Mouse (Mus musculus) cerebellum, adult 2 months (tissue): ENCODE data around the gene Osbpl11. TPM values are rescaled to one million over a fixed set of nuclear protein-coding genes. Genes with fewer than 3 reads are reported as not detected.

Experiments
- DNase-seq, 2 experiments: peaks; one replicate each; pipeline ENCODE4 v3.0.0; 2021
- H3K27ac ChIP-seq: fragments of 200-500 bp; 2 replicates; pipeline ENCODE4 v1.5.1; 2012; ENCODE audit warnings: low read length, control low read depth, inconsistent platforms; ENCODE audit not compliant: insufficient read depth
- H3K27me3 ChIP-seq: fragments of 200-500 bp; 2 replicates; pipeline ENCODE4 v1.6.1; 2012; ENCODE audit warnings: inconsistent platforms, mild to moderate bottlenecking, low read length, moderate library complexity; ENCODE audit not compliant: control insufficient read depth, insufficient read depth
- H3K4me1 ChIP-seq: fragments of 200-500 bp; 2 replicates; pipeline ENCODE4 v1.6.1; 2011; ENCODE audit warnings: low read length; ENCODE audit not compliant: control insufficient read depth, insufficient read depth
- H3K4me3 ChIP-seq: fragments of 200-500 bp; replicated peaks from 2 replicates; pipeline ENCODE3; 2011; ENCODE audit warnings: mild to moderate bottlenecking, low read depth, low read length, control low read depth; ENCODE audit not compliant: insufficient read depth
- CTCF ChIP-seq: fragments of 200-500 bp; IDR thresholded peaks from 2 replicates; pipeline ENCODE4 v1.5.1; 2011; ENCODE audit warnings: low read depth, mild to moderate bottlenecking, control low read depth, low read length, moderate library complexity, borderline replicate concordance; ENCODE audit not compliant: insufficient read depth
- POLR2A ChIP-seq: fragments of 200-500 bp; IDR thresholded peaks from 2 replicates; pipeline ENCODE4 v1.6.1; 2011; ENCODE audit warnings: low read length, control low read depth, borderline replicate concordance; ENCODE audit not compliant: insufficient read depth
- WGBS: fragments of 180-500 bp; shearing (Covaris S2); methylation state at CpG from one replicate; pipeline ENCODE4 v1.1.7; 2018; 5-methylcytosine and 5-hydroxymethylcytosine counted together
- polyA plus RNA-seq: library from polyadenylated mRNA; depleted of rRNA; stranded (reverse); fragments of >200 nt; gene quantifications from 2 replicates; pipeline ENCODE4 v1.2.3, GENCODE M21; 2012

Gene Osbpl11
- polyA plus RNA-seq, 1 experiment, result 12.8 TPM

DNA sequence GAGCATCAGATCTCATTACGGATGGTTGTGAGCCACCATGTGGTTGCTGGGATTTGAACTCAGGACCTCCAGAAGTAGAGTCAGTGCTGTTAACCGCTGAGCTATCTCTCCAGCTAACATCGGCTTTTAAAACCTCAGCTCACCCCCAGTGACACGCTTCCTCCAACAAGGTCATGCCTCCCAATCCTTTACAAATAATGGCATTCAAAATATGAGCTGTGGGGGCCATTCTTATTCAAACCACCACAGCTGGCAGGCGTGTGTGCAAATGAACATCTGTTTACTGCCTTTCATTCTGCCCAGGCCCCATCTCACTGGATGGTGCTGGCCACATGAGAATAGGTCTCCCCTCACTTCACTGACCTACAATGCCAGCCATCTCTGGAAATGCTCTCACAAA is 61.7 kb downstream of the Osbpl11 start:
- Histone ChIP-seq H3K4me1 (no peaks in the 10 kb centered on the region), H3K27me3 (no peaks in the 10 kb centered on the region), H3K4me3 (no peak overlapping the region), H3K27ac (no peak overlapping the region)
- WGBS, result 89% methylated on average over 5 of the region's 5 CpGs
- no peak for TF ChIP-seq CTCF
- TF ChIP-seq POLR2A, result no peak
- no peak for DNase-seq

DNA sequence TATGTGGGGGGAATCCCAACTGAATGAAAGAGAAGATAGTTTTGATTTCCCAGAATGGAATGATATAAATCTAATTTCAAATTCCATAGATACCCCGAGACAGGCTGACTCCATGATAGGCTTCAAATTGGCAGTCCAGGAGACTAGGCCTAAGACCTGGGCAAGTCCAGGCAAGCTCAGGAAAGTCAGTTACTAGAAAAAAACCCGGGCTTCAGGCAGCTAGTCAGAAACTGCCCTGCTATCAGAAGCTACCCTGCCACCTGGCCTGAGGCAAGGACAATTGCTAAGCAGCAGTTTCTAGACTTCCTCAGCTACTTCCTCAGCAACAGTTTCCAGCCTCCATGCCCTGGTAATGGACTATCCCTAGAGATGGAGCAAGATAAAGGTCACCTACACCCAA is 62.1 kb downstream of the Osbpl11 start:
- Histone ChIP-seq H3K27me3 (no peaks in the 10 kb centered on the region), H3K27ac (no peak overlapping the region), H3K4me1 (no peaks in the 10 kb centered on the region), H3K4me3 (no peak overlapping the region)
- no peak for DNase-seq
- no peak for TF ChIP-seq CTCF
- TF ChIP-seq POLR2A, result no peak
- WGBS, result 74% methylated on average over 2 of the region's 2 CpGs

DNA sequence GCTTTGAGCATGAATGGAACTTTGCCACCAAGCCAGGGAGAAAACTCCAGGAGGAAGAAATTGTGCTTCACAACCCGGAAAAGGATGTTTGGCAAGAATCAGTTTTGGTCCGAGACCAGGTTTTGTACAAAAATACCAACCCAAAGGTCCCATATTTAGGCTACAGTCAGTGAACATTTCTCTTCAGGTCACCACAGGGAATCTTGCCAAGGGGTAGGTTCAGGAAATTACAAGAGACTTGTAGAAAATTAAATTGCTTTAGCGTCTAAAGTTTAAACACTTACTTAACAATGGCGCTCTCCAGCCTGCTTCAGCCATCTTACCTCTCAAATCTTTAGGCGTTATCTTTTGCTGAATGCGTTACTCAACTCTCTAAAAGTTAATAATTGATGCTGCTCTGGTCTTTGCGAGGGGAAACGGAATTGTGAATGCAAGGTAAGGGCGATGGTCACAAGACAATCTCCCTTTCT is 65.8 kb downstream of the Osbpl11 start:
- Histone ChIP-seq H3K4me3 (peak overlapping the region; percentile 74), H3K27me3 (no peaks in the 10 kb centered on the region), H3K4me1 (no peaks in the 10 kb centered on the region; the same call in 1 of the 2 replicates), H3K27ac (no peak overlapping the region)
- TF ChIP-seq POLR2A, result no peak
- 7% methylated on average over 9 of the region's 9 CpGs for WGBS
- DNase-seq, result peak in 1 of 2 experiments; percentile 18

DNA sequence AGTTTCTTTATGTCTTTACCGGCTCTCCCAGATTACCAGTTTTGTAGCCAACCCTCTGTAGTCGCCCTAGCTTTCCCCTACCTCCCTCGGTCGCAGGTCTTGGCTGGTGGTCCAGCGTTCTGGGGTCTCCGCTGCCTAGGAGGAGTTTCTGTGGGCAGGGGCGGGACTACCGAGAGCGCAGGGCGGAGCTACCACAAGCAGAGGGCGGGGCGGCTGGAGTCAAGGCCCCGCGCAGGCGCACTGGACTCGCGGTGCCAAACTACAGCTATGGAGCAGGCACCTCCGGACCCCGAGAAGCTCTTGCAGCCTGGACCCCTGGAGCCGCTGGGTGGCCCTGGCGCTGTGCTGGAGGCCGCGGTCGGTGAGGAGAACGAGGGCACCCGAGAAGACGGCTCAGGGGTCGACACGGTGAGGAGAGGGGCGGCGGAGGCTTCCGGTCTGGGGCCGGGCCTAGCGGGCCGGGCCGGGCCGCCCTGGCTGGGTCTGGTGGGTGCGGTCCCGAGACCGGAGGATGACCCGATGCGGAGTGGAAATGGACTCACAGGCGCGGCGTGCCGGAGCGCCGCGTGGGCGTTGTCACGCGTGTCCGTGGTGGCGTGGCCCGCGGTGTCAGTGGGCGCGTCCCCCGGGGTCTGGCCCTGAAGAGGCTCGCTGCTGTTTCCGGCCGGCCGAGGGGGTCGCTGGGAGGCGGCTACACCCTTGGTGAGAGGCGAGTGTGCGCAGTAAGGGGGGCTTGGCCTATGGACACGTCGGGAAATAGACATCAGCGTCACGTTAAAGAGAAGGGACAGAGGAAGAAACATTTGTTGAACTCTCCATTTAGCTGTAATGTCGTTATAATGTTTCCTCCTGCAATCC is 66.6 kb downstream of the Osbpl11 start, which contains the start of gene Snx4:
TSS of gene Snx4 (plus strand) at position 249 of the 858 bp plus-strand sequence.
- WGBS, result under 1% methylated on average over 72 of the region's 72 CpGs
- Histone ChIP-seq H3K27ac (peak within 1 kb of the TSS; percentile 60; the same call in 1 of the 2 replicates), H3K27me3 (no peaks in the 10 kb centered on the region), H3K4me3 (peak within 1 kb of the TSS; percentile 74), H3K4me1 (no peaks in the 10 kb centered on the region; the same call in 1 of the 2 replicates)
- peak; percentile 88 to 91 for DNase-seq
- peak; percentile 60; the same call in 1 of the 2 replicates for TF ChIP-seq POLR2A
- no peak for TF ChIP-seq CTCF

DNA sequence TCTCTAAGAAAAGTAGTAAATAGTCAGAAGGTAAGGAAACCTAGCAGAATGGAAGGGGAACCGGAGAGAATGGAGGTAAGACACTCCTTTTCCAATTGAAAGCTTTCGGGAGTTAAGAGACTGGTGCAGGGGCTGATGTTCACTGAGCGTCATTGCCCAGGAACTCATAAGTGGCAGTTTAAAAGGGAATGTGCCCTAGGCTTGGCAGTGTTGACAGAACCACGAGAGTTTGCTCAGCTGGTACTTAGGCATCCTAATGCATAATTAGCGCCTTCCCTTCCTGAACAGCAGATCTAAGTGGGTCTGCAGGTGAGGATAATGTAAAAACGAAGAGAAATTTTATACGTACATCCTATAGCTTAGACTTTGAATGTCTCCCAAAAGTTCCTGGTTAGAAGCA is 70.7 kb downstream of the Osbpl11 start:
- no peak for DNase-seq
- Histone ChIP-seq H3K4me1 (peaks cover 7% of the 10 kb centered on the region), H3K4me3 (no peak overlapping the region), H3K27me3 (no peaks in the 10 kb centered on the region), H3K27ac (no peak overlapping the region)
- TF ChIP-seq POLR2A (no peak), CTCF (no peak)
- 81% methylated on average over 7 of the region's 7 CpGs for WGBS

DNA sequence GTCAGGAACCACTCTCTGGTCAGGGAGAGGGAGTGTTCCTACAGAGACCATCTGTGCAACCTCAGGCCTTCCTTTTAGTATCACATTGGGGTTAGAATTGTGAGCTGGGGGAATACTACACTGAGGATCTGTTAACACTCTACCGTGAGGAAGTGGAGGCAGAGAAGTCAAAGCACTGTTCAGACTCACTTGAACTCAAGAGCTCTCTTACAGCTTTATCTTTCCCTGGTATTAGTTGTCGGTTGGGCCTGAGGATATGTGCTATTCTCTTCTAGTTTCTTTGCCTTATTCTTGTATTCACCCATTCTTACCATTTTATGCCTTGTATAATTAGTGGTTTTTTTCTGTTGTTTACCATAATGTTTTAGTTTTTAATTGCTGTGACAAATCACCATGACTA is 73.7 kb downstream of the Osbpl11 start:
- WGBS, result 51% methylated on average over 2 of the region's 2 CpGs

DNA sequence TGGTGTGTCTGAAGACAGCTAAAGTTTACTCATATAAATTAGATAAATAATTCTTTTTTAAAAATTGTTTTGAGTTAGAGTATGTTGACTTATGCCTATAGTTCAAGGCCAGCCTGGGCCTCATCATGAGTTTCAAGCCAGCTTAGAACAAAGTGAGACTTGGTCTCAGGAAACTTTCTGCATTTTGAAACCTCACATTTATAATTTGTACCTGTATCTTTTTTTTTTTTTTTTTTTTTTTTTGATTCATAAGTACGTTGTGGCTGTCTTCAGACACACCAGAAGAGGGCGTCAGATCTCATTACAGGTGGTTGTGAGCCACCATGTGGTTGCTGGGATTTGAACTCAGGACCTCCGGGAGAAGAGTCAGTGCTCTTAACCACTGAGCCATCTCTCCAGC is 75.0 kb downstream of the Osbpl11 start:
- H3K27ac ChIP-seq, result no peak overlapping the region
- WGBS, result 88% methylated on average over 3 of the region's 3 CpGs
- no peak for DNase-seq
- peaks cover 7% of the 10 kb centered on the region; the same call in 1 of the 2 replicates for H3K4me1 ChIP-seq
- no peak overlapping the region for H3K4me3 ChIP-seq
- H3K27me3 ChIP-seq, result no peaks in the 10 kb centered on the region
- TF ChIP-seq POLR2A, result no peak
- no peak for TF ChIP-seq CTCF

More for the DNA sequence above, 73.7 kb downstream of the Osbpl11 start:
- TF ChIP-seq CTCF, result no peak
- no peak for TF ChIP-seq POLR2A
- no peak for DNase-seq
- Histone ChIP-seq H3K4me3 (no peak overlapping the region), H3K27me3 (no peaks in the 10 kb centered on the region), H3K27ac (no peak overlapping the region), H3K4me1 (peaks cover 7% of the 10 kb centered on the region; the same call in 1 of the 2 replicates)

DNA sequence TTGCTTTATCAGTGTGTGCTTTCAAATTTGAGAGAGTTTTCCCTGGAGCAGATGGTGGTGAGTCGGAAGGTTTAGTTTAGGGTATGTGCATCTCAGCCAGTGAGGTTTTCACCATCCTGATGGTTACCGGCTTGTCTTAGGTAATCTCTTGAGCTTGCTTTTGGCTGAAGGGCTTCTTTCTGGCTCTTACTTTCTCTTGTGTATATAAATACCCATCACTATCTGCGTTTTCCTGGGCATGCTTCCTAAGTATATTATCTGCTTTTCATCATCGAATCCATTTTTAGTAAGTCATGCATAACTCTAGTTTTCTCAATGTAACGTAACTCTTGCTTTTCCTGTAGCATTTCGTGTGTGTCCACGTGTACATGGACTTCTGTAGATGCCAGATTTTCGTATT is 76.0 kb downstream of the Osbpl11 start:
- 60% methylated on average over 8 of the region's 8 CpGs for WGBS
- Histone ChIP-seq H3K4me1 (peaks cover 7% of the 10 kb centered on the region; the same call in 1 of the 2 replicates), H3K27me3 (no peaks in the 10 kb centered on the region), H3K27ac (no peak overlapping the region), H3K4me3 (no peak overlapping the region)
- TF ChIP-seq POLR2A (no peak), CTCF (no peak)
- no peak for DNase-seq
